Mouse (Mus musculus) forelimb bud, embryonic 11.5 days (tissue): ENCODE data around the gene Abcb5.
A peak's percentile ranks its signal among the peaks of the same experiment; 100 is the strongest.
"Not testable (repeated sequence)": the region's sequence is repeated elsewhere in the genome, so short reads cannot be mapped to it uniquely, and the experiment has no call there.

Experiments
- DNase-seq: peaks from one replicate; pipeline ENCODE4 v3.0.0-alpha.2; 2012; ENCODE audit warnings: low read depth, low spot score

The Abcb5 gene

GRCm38 (mm10) chr12:118966321-118966720, at the start of gene Abcb5:
TSS of gene Abcb5 (minus strand) at chr12:118966421.
- no peak for DNase-seq

DNA sequence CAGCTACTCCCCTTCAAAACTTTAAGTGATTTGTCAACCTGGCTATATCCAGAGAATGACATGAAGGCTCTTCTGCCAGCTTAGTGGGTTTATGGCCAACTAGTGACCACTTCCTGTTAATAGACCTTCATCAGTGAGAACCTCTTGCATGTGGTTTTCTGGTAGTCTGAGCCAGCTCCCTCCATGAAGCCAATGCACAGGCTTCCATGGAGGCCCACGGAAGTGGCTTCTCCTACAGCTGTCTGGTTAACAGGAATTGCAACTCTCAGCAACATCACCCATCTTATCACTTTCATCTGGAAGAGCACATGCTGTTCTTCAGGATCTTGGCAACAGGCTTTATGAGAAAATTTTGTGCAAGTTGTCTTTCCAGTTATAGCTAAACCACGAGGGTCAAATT, 33.0 kb upstream of the Abcb5 start:
- no peak for DNase-seq

GRCm38 (mm10) chr12:118994328-118995166, 28.3 kb upstream of the Abcb5 start:
- DNase-seq = no peak

DNA sequence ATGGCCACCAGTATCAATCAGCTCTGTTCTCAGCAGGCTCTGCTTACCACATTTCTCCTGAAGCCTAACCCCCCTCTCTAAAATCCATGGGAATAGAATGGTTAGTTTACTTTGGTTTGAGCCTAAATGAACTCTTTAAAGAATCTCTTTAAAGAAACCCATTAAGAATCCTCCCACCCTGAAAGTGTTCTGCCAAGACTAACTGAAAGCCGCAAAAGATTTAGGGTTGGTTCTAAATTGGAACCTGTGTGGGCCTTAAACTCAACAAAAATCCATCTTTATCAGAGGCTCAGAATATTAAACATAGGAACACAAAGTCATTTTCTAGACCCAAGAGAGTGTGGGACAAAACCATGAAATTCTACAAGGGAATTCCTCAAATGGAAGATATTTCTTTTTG, 18.6 kb upstream of the Abcb5 start:
- no peak for DNase-seq

DNA sequence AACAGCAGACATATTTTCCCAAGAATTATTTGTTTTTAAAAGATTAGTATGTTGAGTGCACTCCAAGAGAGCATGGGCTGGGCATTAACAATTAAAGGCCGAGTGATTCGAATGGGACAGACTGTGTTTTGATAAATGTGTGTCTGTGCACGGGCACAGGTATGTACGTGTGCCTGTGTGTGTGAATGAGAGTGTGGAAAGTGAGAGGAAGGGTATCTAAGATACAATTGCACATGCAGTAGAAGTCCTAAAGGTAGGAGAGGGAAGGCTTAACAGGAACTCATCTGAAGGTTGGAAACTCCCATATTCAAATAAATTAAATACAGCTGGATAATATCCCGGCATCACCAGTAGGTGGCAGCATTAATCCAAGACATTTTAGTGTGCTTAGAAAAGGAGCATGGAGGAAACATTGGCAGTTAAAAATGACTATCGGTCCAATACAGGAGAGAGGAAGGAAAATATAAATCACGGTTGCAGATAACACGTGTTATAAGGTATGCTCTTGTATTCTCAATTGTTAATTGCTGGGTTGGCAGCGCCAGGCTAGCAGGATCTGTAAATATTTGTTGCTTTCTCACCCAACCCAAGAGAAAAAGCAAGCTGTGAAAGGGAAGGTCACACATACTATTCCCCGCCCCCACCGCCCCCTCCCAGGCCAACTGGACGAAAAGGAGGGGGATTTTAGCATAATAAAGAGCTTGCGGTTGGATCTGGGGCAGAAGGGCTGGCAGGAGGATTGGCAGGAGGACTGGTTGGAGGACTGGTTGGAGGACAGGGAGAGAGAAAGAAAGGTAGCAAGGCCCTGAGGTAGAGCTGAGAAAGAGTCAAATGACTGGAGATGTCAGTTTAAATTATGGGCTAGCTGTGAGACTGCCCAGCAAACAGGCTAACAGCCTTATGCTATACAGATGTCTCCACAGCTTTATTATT, 35.6 kb downstream of the Abcb5 start:
- DNase-seq = peak; percentile 86

- peak; percentile 68 for DNase-seq
These were observed 39.4 kb downstream of the Abcb5 start for GRCm38 (mm10) chr12:118926813-118927281.

- not testable (repeated sequence) for DNase-seq
These were observed 42.3 kb downstream of the Abcb5 start for GRCm38 (mm10) chr12:118923874-118924273.

DNA sequence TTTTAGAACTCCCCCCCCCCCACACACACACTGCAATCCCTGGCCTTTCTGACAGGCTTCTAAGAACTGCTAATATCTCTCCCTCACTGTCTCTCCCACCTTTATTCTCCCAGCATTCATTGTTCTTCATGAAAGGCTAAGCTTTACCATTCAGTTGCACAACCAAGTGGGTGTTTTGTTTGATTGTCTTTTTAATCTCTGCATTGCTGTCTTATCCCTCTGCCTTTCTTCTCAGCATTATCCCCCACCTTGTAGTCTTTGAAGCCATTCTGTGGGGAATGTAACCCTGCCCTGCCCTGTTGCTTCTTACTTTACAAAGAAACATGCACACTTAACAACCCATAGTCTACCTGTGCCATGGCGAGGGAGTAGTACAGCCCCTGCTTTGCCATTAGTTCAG, 48.5 kb downstream of the Abcb5 start:
- DNase-seq = no peak

GRCm38 (mm10) chr12:118910360-118910759, 55.9 kb downstream of the Abcb5 start:
- DNase-seq = no peak

DNA sequence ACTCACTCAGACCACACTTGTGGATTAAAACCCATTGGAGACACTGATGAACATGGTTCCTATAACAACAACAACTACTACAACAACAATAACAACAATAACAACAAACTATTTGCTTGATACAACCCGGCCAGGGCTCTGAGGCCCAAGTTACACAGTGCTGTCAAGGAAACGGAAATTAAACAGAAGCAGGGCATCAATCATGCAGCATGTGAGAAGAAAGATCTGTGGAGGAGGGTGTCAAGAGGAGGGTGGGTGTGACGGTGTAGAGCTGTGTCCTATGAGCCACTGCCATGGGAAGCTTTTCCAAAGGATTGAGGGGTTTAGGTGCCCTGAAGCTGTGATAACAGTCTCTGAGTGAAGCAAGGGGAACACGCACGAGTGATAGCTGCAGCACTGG, 64.0 kb downstream of the Abcb5 start:
- DNase-seq = no peak

- no peak for DNase-seq
These were observed 78.3 kb downstream of the Abcb5 start for GRCm38 (mm10) chr12:118887964-118888363.

DNA sequence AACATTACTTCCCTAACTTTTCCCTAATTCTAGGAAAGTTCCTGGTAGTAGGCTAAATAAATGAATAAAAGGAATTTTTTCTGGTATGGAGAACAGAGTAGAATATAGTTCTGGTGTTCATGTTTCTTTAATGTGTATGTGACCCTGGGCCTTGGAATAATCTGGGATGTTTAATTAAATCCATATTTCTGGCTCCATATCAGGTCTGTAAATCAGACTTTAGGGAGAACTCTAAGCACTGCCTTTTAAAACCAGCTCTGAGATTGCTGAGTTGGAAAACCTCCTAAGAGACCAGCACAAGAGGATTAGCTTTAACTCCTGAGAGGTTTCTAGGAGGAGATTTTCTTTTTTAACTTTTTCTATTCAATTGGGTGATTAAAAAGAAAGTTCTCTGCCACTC, 83.4 kb downstream of the Abcb5 start:
- DNase-seq = no peak

GRCm38 (mm10) chr12:118872673-118873072, 93.5 kb downstream of the Abcb5 start:
- DNase-seq = no peak

- DNase-seq = no peak
These were observed 110.1 kb downstream of the Abcb5 start for GRCm38 (mm10) chr12:118856151-118856550.

- DNase-seq = peak; percentile 87
These were observed 111.3 kb downstream of the Abcb5 start for GRCm38 (mm10) chr12:118854831-118855453.

DNA sequence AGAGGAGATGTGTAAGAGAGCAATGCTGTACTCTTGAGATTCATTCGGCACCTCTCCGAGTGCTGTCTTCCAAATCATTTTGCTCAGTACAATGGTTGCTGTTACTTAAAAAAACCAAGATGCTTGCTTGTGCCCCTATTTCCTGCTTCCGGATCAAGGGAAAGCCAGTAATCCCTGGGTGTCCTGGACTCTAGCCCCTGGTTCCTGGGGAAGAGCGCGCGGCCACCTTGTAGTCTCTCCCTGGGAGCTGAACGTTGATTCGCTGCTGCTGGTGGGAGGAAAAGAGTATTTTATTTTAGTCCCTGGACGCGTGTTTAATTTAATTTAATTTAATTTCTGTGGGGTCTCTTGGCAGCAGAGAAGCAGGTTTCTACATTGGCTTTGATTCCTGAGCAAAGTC, 111.8 kb downstream of the Abcb5 start:
- DNase-seq = no peak

GRCm38 (mm10) chr12:118853331-118853730, 112.9 kb downstream of the Abcb5 start:
- no peak for DNase-seq

DNA sequence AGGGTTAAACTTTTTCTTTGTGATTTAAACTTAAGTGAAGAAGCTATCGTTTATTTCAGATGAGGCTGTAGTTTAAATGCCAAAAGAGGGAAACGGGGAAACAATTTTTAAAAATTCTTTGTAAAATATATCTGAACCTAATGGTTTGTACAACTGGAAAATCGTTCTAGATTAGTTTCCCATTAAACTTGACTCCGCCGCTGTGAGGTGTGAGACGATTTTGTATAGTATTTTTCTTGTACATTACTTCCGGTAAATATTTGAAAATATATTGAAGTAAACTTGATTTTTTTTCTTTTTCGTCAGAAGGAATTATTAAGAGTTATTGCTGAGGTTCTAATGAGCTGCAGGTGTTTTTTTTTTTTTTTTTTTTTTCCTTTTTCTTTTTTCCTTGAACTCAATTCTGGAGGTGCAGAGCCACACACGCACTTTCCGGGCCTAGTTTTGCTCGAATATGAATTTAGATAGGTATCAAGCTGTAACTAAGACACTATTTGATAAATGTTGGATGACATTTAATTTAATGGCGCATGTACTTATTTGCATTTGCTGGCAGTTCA, 115.3 kb downstream of the Abcb5 start:
- no peak for DNase-seq

GRCm38 (mm10) chr12:118849996-118850395, 116.2 kb downstream of the Abcb5 start:
- DNase-seq = no peak

DNA sequence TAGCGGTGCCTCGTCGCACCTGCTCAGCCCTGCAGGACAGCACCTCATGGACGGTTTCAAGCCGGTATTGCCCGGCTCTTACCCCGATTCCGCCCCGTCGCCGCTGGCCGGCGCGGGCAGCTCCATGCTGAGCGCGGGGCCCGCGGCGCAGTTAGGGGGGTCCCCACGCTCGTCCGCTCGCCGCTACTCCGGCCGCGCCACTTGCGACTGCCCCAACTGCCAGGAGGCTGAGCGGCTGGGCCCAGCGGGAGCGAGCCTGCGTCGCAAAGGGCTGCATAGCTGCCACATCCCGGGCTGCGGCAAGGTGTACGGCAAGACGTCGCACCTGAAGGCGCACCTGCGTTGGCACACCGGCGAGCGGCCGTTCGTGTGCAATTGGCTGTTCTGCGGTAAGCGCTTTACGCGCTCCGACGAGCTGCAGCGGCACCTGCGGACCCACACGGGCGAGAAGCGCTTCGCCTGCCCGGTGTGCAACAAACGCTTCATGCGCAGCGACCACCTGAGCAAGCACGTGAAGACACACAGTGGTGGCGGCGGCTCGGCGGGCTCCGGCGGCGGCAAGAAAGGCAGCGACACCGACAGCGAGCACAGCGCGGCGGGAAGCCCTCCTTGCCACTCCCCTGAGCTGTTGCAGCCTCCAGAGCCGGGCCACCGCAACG, 116.9 kb downstream of the Abcb5 start:
- DNase-seq = no peak
